Mouse (Mus musculus) liver, embryonic 16.5 days (tissue): ENCODE results near the gene Eno2. TPM values are rescaled to one million over a fixed set of nuclear protein-coding genes. Genes with fewer than 3 reads are reported as not detected.
A peak's percentile ranks its signal among the peaks of the same experiment; 100 is the strongest.

ENCODE experiments used
- ATAC-seq: fragments of 200-750 bp; cut with Nextera tagmentation; 2 replicates; pipeline ENCODE4 v1.8.0; 2017; ENCODE audit warnings: low read depth, mild to moderate bottlenecking, moderate number of reproducible peaks, moderate library complexity
- H3K27ac ChIP-seq: fragments of 300-500 bp; sonication (generic); 2 replicates; pipeline ENCODE4 v1.5.1; 2014; ENCODE audit warnings: mild to moderate bottlenecking, low read length
- H3K27me3 ChIP-seq: fragments of 300-500 bp; sonication (generic); 2 replicates; pipeline ENCODE4 v1.6.1; 2014; ENCODE audit warnings: low read depth, low read length, mixed read lengths; ENCODE audit not compliant: control insufficient read depth, insufficient read depth
- H3K36me3 ChIP-seq: fragments of 300-500 bp; sonication (generic); 2 replicates; pipeline ENCODE4 v1.6.1; 2014; ENCODE audit warnings: mild to moderate bottlenecking; ENCODE audit not compliant: control insufficient read depth, insufficient read depth
- H3K4me1 ChIP-seq: fragments of 300-500 bp; sonication (generic); 2 replicates; pipeline ENCODE4 v1.6.1; 2014; ENCODE audit warnings: low read depth, low read length, mixed read lengths; ENCODE audit not compliant: control insufficient read depth
- H3K4me2 ChIP-seq: fragments of 300-500 bp; sonication (generic); 2 replicates; pipeline ENCODE4 v1.6.1; 2014; ENCODE audit warnings: low read depth, low read length, mixed read lengths
- H3K4me3 ChIP-seq: fragments of 300-500 bp; sonication (generic); 2 replicates; pipeline ENCODE4 v1.5.1; 2014; ENCODE audit warnings: low read depth, mild to moderate bottlenecking, low read length
- H3K9ac ChIP-seq: fragments of 300-500 bp; sonication (generic); 2 replicates; pipeline ENCODE4 v1.6.1; 2014; ENCODE audit warnings: low read depth, low read length
- H3K9me3 ChIP-seq: fragments of 300-500 bp; sonication (generic); replicated peaks from 2 replicates; pipeline ENCODE4 v1.6.1; 2016; ENCODE audit warnings: low read length; ENCODE audit not compliant: control insufficient read depth
- WGBS: fragments of 180-500 bp; shearing (Covaris S2); extraction: QIAGEN DNeasy Blood & Tissue Kit; methylation state at CpG from one replicate; pipeline ENCODE4 v1.1.7; 2014; ENCODE audit not compliant: insufficient replicate concordance; 5-methylcytosine and 5-hydroxymethylcytosine counted together
- polyA plus RNA-seq: library from polyadenylated mRNA; unstranded; fragments of >200 nt; fragmentation: Nextera tagmentation; extraction: Ambion mirVana; gene quantifications from 2 replicates; pipeline ENCODE4 v1.2.1, GENCODE M21; 2015

Gene Eno2
- polyA plus RNA-seq, 1 experiment from 2014 or later, result 0.40 TPM

- no peak overlapping the region; the same call in 1 of the 2 replicates for H3K9ac ChIP-seq
- peaks cover 16% of the 10 kb centered on the region for H3K4me1 ChIP-seq
- no peak overlapping the region for H3K27ac ChIP-seq
- no peaks in the 10 kb centered on the region for H3K27me3 ChIP-seq
- peak overlapping the region; percentile 100; the same call in 1 of the 2 replicates for H3K4me2 ChIP-seq
- H3K36me3 ChIP-seq, result no peaks in the 10 kb centered on the region
- no peak for ATAC-seq
- 84% methylated on average over 7 of the region's 7 CpGs for WGBS
- H3K4me3 ChIP-seq, result no peak overlapping the region; the same call in 1 of the 2 replicates
- no peaks in the 10 kb centered on the region for H3K9me3 ChIP-seq
These were observed 22.5 kb downstream of the Eno2 start for GRCm38 (mm10) chr6:124746654-124747632.

GRCm38 (mm10) chr6:124746296-124746605 is 23.2 kb downstream of the Eno2 start:
- H3K9me3 ChIP-seq, result no peaks in the 10 kb centered on the region
- peak overlapping the region; percentile 85 for H3K27ac ChIP-seq
- no peaks in the 10 kb centered on the region for H3K36me3 ChIP-seq
- peak overlapping the region; percentile 74 for H3K4me3 ChIP-seq
- H3K4me2 ChIP-seq, result peak overlapping the region; percentile 100
- ATAC-seq, result no peak
- 24% methylated on average over 8 of the region's 8 CpGs for WGBS
- H3K4me1 ChIP-seq, result peaks cover 21% of the 10 kb centered on the region
- H3K27me3 ChIP-seq, result no peaks in the 10 kb centered on the region
- peak overlapping the region; percentile 96 for H3K9ac ChIP-seq

GRCm38 (mm10) chr6:124745490-124746295 is 23.8 kb downstream of the Eno2 start:
- WGBS, result under 1% methylated on average over 84 of the region's 85 CpGs
- Histone ChIP-seq H3K4me1 (peaks cover 21% of the 10 kb centered on the region), H3K4me3 (peak overlapping the region; percentile 74), H3K9ac (peak overlapping the region; percentile 96), H3K27ac (peak overlapping the region; percentile 85), H3K27me3 (no peaks in the 10 kb centered on the region), H3K9me3 (no peaks in the 10 kb centered on the region), H3K36me3 (no peaks in the 10 kb centered on the region), H3K4me2 (peak overlapping the region; percentile 100)
- peak; percentile 83 for ATAC-seq

- H3K9me3 ChIP-seq, result no peaks in the 10 kb centered on the region
- WGBS, result 75% methylated on average over 26 of the region's 26 CpGs
- peaks cover 29% of the 10 kb centered on the region for H3K4me1 ChIP-seq
- no peaks in the 10 kb centered on the region for H3K27me3 ChIP-seq
- no peak for ATAC-seq
- peak overlapping the region; percentile 74 for H3K4me3 ChIP-seq
- H3K9ac ChIP-seq, result peak overlapping the region; percentile 35; the same call in 1 of the 2 replicates
- H3K36me3 ChIP-seq, result no peaks in the 10 kb centered on the region
- H3K4me2 ChIP-seq, result peak overlapping the region; percentile 100
- H3K27ac ChIP-seq, result 0 out of 2 replicates have a peak overlapping the region, but pooled peaks have one; percentile 10
These were observed 24.6 kb downstream of the Eno2 start for GRCm38 (mm10) chr6:124744755-124745321.

- H3K4me3 ChIP-seq, result no peak overlapping the region
- peaks cover 41% of the 10 kb centered on the region for H3K4me1 ChIP-seq
- WGBS, result 80% methylated on average over 8 of the region's 8 CpGs
- no peak overlapping the region for H3K4me2 ChIP-seq
- no peaks in the 10 kb centered on the region for H3K36me3 ChIP-seq
- no peaks in the 10 kb centered on the region for H3K27me3 ChIP-seq
- H3K9me3 ChIP-seq, result no peaks in the 10 kb centered on the region
- ATAC-seq, result no peak
- H3K27ac ChIP-seq, result no peak overlapping the region
- no peak overlapping the region for H3K9ac ChIP-seq
These were observed 25.8 kb downstream of the Eno2 start for GRCm38 (mm10) chr6:124743647-124744046.

GRCm38 (mm10) chr6:124742839-124743514 is 26.5 kb downstream of the Eno2 start:
- Histone ChIP-seq H3K4me2 (no peak overlapping the region), H3K9ac (no peak overlapping the region), H3K27me3 (no peaks in the 10 kb centered on the region), H3K4me1 (peaks cover 45% of the 10 kb centered on the region), H3K9me3 (no peaks in the 10 kb centered on the region), H3K36me3 (no peaks in the 10 kb centered on the region), H3K4me3 (no peak overlapping the region), H3K27ac (no peak overlapping the region)
- no peak for ATAC-seq
- WGBS, result 80% methylated on average over 15 of the region's 15 CpGs

- no peaks in the 10 kb centered on the region for H3K9me3 ChIP-seq
- H3K27me3 ChIP-seq, result no peaks in the 10 kb centered on the region
- peak overlapping the region; percentile 95 for H3K4me2 ChIP-seq
- H3K36me3 ChIP-seq, result no peaks in the 10 kb centered on the region
- H3K9ac ChIP-seq, result peak overlapping the region; percentile 75
- WGBS, result 82% methylated on average over 3 of the region's 3 CpGs
- peaks cover 45% of the 10 kb centered on the region for H3K4me1 ChIP-seq
- peak overlapping the region; percentile 96 for H3K27ac ChIP-seq
- H3K4me3 ChIP-seq, result peak overlapping the region; percentile 70
- ATAC-seq, result no peak
These were observed 27.6 kb downstream of the Eno2 start for GRCm38 (mm10) chr6:124741842-124742241.
